Mouse (Mus musculus) erythroblast, embryonic 14.5 days (primary cell): Measurements from ENCODE around the gene Stxbp4.

ENCODE experiments used
- GATA1 ChIP-seq: IDR thresholded peaks from 2 replicates; pipeline ENCODE4 v1.6.1; 2012; ENCODE audit warnings: low read length, inconsistent platforms, mixed read lengths
- TAL1 ChIP-seq: IDR thresholded peaks from 3 replicates; pipeline ENCODE4 v1.6.1; 2012; ENCODE audit warnings: low read length, inconsistent platforms, mixed read lengths

- TF ChIP-seq TAL1 (no peak), GATA1 (no peak)
Observed at GRCm38 (mm10) chr11:90586203-90586602, 51.7 kb downstream of the Stxbp4 start.
